Mouse (Mus musculus) cerebellum, adult 11 months (tissue): ENCODE measurements around the gene Irf1.

Experiments used
- DNase-seq: peaks from one replicate; pipeline ENCODE4 v3.0.0; 2022

Irf1 gene

GRCm38 (mm10) chr11:53761822-53762221, 8.0 kb upstream of the Irf1 start:
- DNase-seq: peak; percentile 27

DNA sequence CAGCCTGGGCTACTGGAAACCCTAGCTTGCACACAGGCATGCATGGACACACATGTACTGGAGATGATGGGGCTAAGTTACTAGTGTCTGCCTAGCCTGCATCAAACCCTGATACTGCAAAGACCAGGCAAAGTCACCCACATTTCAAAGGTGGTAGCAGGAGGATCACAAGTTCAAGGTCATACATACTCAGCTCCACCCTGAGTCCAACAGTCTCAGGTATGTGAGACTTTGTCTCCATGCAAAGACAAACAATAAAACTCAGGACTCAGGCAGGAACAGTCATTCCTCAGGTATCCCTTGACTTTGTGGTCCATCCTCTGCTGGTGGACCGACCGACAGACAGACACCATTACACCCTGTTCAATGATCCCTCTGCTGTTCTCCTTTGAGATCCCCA, 7.4 kb upstream of the Irf1 start:
- DNase-seq: no peak

GRCm38 (mm10) chr11:53762827-53763495, 6.9 kb upstream of the Irf1 start:
- DNase-seq: peak; percentile 47

DNA sequence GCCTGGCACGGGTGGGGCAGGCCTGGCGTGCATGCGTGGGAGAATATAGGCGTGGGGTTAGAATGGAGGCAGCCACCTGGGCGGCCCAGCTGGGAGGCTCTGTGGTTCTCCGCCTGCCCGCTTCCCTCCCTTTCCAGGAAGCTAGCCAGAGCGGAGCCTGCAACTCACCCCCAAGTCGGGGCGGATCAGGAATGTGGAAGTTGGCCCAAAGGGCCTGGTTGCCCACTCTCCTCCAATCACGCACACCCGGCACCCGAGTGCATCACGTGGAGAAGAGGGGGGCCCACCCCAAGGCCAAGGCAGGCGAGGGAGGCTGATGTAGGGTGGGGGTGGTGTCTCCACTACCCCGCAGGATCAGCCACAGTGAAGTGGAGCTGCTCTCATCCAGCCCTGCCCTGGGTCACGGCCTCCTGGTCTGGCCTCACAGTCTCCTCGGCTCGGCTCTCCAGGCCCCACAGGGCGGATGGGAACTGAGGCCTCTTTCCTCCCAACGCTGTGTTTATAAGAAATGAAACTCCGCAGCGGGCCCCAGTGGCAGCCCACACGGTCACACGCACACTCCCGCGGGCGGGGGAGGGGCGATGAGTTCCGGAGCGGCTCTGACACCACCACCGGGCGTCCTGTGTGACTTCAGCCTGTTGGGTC, 6.2 kb upstream of the Irf1 start:
- peak; percentile 67 for DNase-seq

DNA sequence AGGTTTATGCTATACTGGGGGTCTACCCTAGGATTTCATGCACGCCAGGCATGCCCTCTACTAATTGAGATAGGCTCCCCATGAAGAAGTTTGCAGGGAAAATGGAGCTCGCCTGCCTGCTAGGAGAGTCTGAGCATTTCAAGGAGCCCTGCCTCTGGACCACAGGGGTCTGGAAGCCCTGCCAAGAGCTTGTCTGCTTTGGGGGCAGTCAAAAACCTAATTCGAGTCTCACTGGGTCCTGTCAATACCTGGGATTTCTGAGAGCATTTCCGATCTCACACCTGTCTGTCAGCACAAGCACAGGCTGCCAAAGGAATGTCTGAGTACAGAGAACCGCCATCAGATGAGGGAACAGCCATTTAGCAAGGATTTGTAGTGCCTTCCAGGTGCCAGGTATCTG, 5.2 kb upstream of the Irf1 start:
- DNase-seq: no peak

- DNase-seq: no peak
Observed at GRCm38 (mm10) chr11:53768422-53769184, 1.2 kb upstream of the Irf1 start.

GRCm38 (mm10) chr11:53769185-53769576, 633 bp upstream of the Irf1 start:
- no peak for DNase-seq

DNA sequence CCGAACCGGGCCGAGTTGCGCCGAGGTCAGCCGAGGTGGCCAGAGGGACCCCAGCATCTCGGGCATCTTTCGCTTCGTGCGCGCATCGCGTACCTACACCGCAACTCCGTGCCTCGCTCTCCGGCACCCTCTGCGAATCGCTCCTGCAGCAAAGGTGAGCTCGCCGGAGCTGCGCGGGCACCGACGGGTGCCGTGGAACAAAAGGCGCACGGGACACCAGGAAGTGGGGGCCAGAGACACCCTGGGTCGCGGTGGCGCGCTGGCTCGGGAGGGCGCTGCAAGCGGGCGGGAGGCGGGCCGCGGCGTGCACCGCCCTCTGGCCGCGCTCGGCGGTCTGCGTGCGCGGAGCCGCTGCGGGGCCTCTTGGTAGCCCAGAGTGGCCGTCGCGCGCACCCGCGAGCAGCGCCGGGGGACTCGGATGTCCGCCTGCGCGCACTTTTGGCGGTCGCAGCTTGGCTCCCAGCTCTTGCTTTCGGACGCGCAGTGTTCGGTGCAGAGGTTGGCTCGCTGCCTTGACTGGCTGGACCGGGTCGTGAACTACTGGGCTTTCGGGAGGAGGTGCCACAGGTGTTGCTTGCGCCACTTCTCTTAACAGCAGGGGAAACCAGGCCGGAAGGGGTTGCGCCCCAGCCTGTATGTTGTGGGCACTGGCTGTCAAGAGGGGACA, 444 bp downstream of the Irf1 start:
- DNase-seq: peak; percentile 31

DNA sequence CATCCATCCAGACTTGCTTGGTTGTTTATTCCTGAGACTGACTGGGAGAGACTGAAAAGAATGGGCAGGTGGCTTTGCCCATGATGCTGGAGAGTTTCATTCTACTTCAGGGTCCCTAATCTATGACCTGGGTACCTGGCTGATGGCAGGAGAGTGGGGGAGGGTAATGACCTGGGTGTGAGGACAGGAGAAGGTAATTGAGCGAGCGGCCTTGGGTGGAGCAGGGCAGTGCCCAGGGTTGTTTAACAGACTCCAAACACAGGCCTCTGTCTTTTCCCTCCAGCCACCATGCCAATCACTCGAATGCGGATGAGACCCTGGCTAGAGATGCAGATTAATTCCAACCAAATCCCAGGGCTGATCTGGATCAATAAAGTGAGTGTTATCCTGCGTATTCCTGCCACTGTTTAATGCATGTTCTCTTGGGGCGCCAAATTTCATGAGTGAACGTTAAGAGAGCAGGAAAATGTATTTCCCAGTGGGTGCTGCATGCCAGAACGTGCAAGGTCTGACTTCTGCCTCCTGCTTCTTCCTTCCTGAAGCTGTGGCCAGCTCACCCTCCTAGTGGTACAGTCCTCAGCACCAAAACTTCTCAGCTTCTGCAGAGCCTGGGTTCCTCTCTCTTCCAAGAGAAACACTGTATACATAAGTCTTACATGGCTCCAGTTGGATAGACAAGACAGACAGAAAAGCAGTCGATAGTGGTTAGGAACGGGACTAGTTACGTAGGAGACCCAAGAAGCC, 1.4 kb downstream of the Irf1 start:
- no peak for DNase-seq

- no peak for DNase-seq
Observed at GRCm38 (mm10) chr11:53772536-53772935, 2.7 kb downstream of the Irf1 start.

- no peak for DNase-seq
Observed at GRCm38 (mm10) chr11:53773087-53773486, 3.3 kb downstream of the Irf1 start, which contains the start of gene Gm17334. TSS of gene Gm17334 (minus strand) at chr11:53773187.

- DNase-seq: no peak
Observed at GRCm38 (mm10) chr11:53773641-53774360, 4.0 kb downstream of the Irf1 start.

- no peak for DNase-seq
Observed at GRCm38 (mm10) chr11:53774659-53775255, 4.9 kb downstream of the Irf1 start.

DNA sequence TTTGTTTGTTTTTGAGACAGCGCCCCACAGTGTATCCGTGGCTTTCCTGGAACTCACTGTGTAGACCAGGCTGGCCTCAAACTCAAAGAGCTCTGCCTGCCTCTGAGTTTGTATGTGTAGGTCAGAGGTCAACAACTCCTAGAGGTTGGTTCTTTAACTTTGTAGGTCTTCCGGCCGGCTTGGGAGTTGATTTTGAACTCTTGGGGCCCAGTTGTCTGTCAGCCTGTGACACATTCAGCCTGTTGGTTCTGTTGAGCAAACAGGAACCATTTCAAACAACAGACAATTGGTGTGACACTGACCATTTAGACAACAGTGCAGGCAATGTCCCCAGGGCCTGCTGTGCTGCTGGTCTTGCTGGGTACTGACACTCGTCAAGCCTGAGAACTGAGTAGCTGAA, 7.9 kb downstream of the Irf1 start:
- no peak for DNase-seq

- DNase-seq: no peak
Observed at GRCm38 (mm10) chr11:53778455-53778854, 8.6 kb downstream of the Irf1 start.

GRCm38 (mm10) chr11:53779808-53780207, 10.0 kb downstream of the Irf1 start:
- DNase-seq: no peak

DNA sequence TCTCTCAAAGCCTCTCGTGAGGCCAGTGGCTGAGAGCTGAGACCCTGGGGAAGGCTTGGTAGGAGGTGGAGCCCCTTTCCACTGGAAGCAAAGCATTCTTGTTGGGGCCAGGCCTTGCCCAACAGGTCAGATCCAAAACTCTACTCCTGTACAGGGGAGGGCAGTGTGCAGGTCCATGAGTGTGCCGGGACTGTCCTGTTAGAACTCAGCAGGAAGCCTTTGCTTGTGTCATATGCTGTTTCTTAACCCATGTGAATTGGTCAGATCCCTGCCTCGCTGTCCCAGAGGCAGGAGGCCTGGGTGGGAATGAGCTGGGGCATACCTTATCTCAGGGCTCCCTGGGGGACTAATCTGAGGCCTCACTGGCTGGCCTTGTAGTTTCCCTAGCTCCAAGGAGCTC, 10.4 kb downstream of the Irf1 start:
- no peak for DNase-seq

DNA sequence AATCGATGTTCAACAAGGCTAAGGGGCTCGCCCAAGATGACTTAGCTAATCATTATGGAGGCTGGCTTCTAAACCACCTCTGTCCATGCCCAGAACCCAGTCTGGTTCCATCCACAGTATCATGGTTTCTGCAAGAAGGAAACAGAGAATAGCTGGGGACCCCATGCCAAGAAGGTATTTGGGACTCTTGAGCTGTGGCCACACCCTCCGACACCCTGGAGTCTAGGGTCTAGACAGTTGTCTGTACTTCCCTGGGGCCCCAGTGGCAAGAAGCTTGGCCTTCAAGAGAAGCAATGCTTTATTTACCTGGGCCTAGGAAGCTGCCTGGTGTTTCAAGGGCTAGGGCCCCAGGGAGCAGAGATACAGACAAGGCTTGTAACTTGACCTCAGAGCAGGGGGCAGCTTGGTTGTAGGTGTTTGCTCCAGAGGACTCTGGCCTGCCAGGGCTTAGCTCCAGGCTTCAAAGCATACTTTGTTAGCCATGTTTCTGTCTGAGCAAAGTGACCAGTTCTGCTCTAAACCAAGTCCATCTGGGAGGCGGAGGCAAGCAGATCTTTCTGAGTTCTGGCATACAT, 11.5 kb downstream of the Irf1 start:
- no peak for DNase-seq

GRCm38 (mm10) chr11:53781964-53782363, 12.2 kb downstream of the Irf1 start:
- DNase-seq: no peak

DNA sequence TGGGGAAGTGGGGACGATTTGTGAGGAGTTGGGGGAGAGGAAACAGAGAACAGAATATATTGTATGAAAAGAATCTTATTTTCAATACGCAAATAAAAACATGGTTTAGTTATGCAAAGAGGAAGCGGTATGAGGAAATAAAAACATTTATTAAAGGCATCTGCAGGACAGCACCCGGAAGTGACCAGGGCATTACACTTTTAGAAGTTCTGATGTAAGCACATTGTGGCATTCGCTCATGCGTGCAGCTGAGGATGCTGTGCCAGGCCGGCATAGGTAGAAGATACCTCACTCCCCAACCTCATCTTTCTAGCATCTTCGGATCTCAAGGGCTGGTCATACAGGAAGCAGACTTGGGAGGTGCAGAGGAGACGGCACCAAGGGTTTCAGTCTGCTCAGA, 13.5 kb downstream of the Irf1 start:
- no peak for DNase-seq

DNA sequence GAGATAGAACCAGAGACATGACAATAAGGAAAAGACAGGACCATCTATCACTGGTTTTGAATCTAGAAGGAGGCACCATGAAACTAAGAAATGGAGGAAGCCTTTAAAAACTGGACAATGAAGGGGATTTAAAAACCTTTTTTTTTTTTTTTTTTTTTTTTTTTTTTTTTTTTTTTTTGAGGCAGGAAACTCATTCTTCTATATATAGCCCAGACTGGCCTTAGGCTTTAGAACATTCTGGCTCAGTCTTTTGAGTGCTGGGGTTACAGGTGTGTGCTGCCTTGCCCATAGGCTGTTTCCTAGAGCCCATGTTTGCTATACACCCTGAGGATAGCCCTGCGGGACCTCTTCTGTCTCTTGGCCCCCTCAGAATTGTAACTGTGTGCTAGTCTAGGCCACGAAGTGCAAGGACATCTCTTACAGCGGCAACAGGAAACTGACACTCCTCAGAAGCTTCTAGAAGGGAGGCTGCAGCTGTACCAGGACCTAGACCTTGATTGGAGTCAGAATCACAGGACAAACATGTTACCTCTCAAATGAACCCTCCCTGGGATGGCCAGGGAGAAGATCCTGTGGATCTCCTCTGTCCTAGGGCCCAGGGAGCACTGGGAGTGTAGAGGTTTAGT, 15.6 kb downstream of the Irf1 start:
- no peak for DNase-seq
